Mouse (Mus musculus) embryonic facial prominence, embryonic 14.5 days (tissue): ENCODE data around the gene Tiprl. TPM values are rescaled to one million over a fixed set of nuclear protein-coding genes. Genes with fewer than 3 reads are reported as not detected.
A peak's percentile ranks its signal among the peaks of the same experiment; 100 is the strongest.

Experiments used
- ATAC-seq: fragments of 200-750 bp; cut with Nextera tagmentation; 2 replicates; pipeline ENCODE4 v1.8.0; 2017; ENCODE audit warnings: low read depth, moderate number of reproducible peaks, moderate TSS enrichment
- DNase-seq: peaks from one replicate; pipeline ENCODE4 v3.0.0-alpha.2; 2015; ENCODE audit warnings: low spot score
- H3K27ac ChIP-seq: fragments of 300-500 bp; sonication (generic); replicated peaks from 2 replicates; pipeline ENCODE4 v1.5.1; 2014; ENCODE audit warnings: low read depth, mild to moderate bottlenecking, low read length, moderate library complexity
- H3K27me3 ChIP-seq: fragments of 300-500 bp; sonication (generic); replicated peaks from 2 replicates; pipeline ENCODE4 v1.6.1; 2014; ENCODE audit warnings: low read length; ENCODE audit not compliant: control insufficient read depth, insufficient read depth
- H3K36me3 ChIP-seq: fragments of 300-500 bp; sonication (generic); 2 replicates; pipeline ENCODE4 v1.6.1; 2014; ENCODE audit warnings: low read length, mixed read lengths; ENCODE audit not compliant: control insufficient read depth, insufficient read depth
- H3K4me1 ChIP-seq: fragments of 300-500 bp; sonication (generic); 2 replicates; pipeline ENCODE4 v1.6.1; 2014; ENCODE audit warnings: antibody characterized with exemption, low read length; ENCODE audit not compliant: control insufficient read depth, insufficient read depth
- H3K4me2 ChIP-seq: fragments of 300-500 bp; sonication (generic); 2 replicates; pipeline ENCODE4 v1.6.1; 2014; ENCODE audit warnings: low read depth, mild to moderate bottlenecking, low read length, moderate library complexity, mixed read lengths
- H3K4me3 ChIP-seq: fragments of 300-500 bp; sonication (generic); 2 replicates; pipeline ENCODE4 v1.5.1; 2014; ENCODE audit warnings: low read depth, mild to moderate bottlenecking, low read length
- H3K9ac ChIP-seq: fragments of 300-500 bp; sonication (generic); 2 replicates; pipeline ENCODE4 v1.6.1; 2014; ENCODE audit warnings: low read depth, mild to moderate bottlenecking, low read length, moderate library complexity, mixed read lengths
- H3K9me3 ChIP-seq: fragments of 300-500 bp; sonication (generic); 2 replicates; pipeline ENCODE4 v1.6.1; 2016; ENCODE audit warnings: low read length; ENCODE audit not compliant: control insufficient read depth
- WGBS: fragments of 180-500 bp; shearing (Covaris S2); extraction: QIAGEN DNeasy Blood & Tissue Kit; methylation state at CpG from one replicate; pipeline ENCODE4 v1.1.7; 2014; 5-methylcytosine and 5-hydroxymethylcytosine counted together
- polyA plus RNA-seq: library from polyadenylated mRNA; unstranded; fragments of >200 nt; fragmentation: Nextera tagmentation; extraction: Ambion mirVana; gene quantifications from 2 replicates; pipeline ENCODE4 v1.2.1, GENCODE M21; 2014

Tiprl gene
- polyA plus RNA-seq, 1 experiment from 2014 or later, result 90.6 TPM

GRCm38 (mm10) chr1:165190571-165191273 is 46.1 kb downstream of the Tiprl start:
- Histone ChIP-seq H3K36me3 (peaks cover 7% of the 10 kb centered on the region; the same call in 1 of the 2 replicates), H3K27me3 (no peaks in the 10 kb centered on the region), H3K27ac (peak overlapping the region; percentile 71; the same call in 1 of the 2 replicates), H3K9ac (no peak overlapping the region), H3K4me3 (no peak overlapping the region), H3K4me1 (peaks cover 6% of the 10 kb centered on the region; the same call in 1 of the 2 replicates), H3K9me3 (no peaks in the 10 kb centered on the region), H3K4me2 (no peak overlapping the region)
- 89% methylated on average over 10 of the region's 10 CpGs for WGBS
- no peak for ATAC-seq
- no peak for DNase-seq

- Histone ChIP-seq H3K27me3 (no peaks in the 10 kb centered on the region), H3K36me3 (peaks cover 7% of the 10 kb centered on the region; the same call in 1 of the 2 replicates), H3K9ac (no peak overlapping the region), H3K4me2 (no peak overlapping the region), H3K27ac (no peak overlapping the region), H3K4me3 (no peak overlapping the region), H3K9me3 (no peaks in the 10 kb centered on the region), H3K4me1 (peaks cover 6% of the 10 kb centered on the region; the same call in 1 of the 2 replicates)
- 82% methylated on average over 6 of the region's 6 CpGs for WGBS
- ATAC-seq (no peak), DNase-seq (no peak)
Measured at GRCm38 (mm10) chr1:165190068-165190467, 46.7 kb downstream of the Tiprl start.

- no peaks in the 10 kb centered on the region for H3K4me1 ChIP-seq
- no peaks in the 10 kb centered on the region for H3K9me3 ChIP-seq
- no peak for DNase-seq
- ATAC-seq, result no peak
- 71% methylated on average over 10 of the region's 10 CpGs for WGBS
- no peaks in the 10 kb centered on the region for H3K27me3 ChIP-seq
- H3K27ac ChIP-seq, result no peak overlapping the region
- H3K9ac ChIP-seq, result no peak overlapping the region
- H3K36me3 ChIP-seq, result peaks cover 7% of the 10 kb centered on the region; the same call in 1 of the 2 replicates
- H3K4me2 ChIP-seq, result no peak overlapping the region
- no peak overlapping the region for H3K4me3 ChIP-seq
Measured at GRCm38 (mm10) chr1:165188806-165189580, 47.8 kb downstream of the Tiprl start.

GRCm38 (mm10) chr1:165187357-165187756 is 49.4 kb downstream of the Tiprl start:
- no peaks in the 10 kb centered on the region for H3K27me3 ChIP-seq
- no peak overlapping the region for H3K4me2 ChIP-seq
- 66% methylated on average over 5 of the region's 5 CpGs for WGBS
- DNase-seq, result no peak
- no peak overlapping the region for H3K27ac ChIP-seq
- no peaks in the 10 kb centered on the region for H3K4me1 ChIP-seq
- no peak; the same call in 1 of the 2 replicates for ATAC-seq
- H3K9ac ChIP-seq, result no peak overlapping the region
- H3K9me3 ChIP-seq, result no peaks in the 10 kb centered on the region
- no peak overlapping the region for H3K4me3 ChIP-seq
- H3K36me3 ChIP-seq, result peaks cover 16% of the 10 kb centered on the region

- WGBS, result 79% methylated on average over 12 of the region's 12 CpGs
- no peak for DNase-seq
Measured at GRCm38 (mm10) chr1:165186491-165186890, 50.3 kb downstream of the Tiprl start.

GRCm38 (mm10) chr1:165185116-165185515 is 51.7 kb downstream of the Tiprl start:
- no peaks in the 10 kb centered on the region for H3K27me3 ChIP-seq
- no peaks in the 10 kb centered on the region for H3K9me3 ChIP-seq
- H3K4me3 ChIP-seq, result no peak overlapping the region
- ATAC-seq (no peak), DNase-seq (no peak)
- 68% methylated on average over 7 of the region's 7 CpGs for WGBS
- no peak overlapping the region for H3K4me2 ChIP-seq
- no peak overlapping the region for H3K27ac ChIP-seq
- H3K4me1 ChIP-seq, result no peaks in the 10 kb centered on the region
- H3K9ac ChIP-seq, result no peak overlapping the region
- H3K36me3 ChIP-seq, result peaks cover 20% of the 10 kb centered on the region

More at GRCm38 (mm10) chr1:165186491-165186890, 50.3 kb downstream of the Tiprl start:
- no peak overlapping the region for H3K9ac ChIP-seq
- no peak overlapping the region for H3K4me2 ChIP-seq
- H3K27me3 ChIP-seq, result no peaks in the 10 kb centered on the region
- H3K9me3 ChIP-seq, result no peaks in the 10 kb centered on the region
- no peak for ATAC-seq
- no peak overlapping the region for H3K4me3 ChIP-seq
- H3K27ac ChIP-seq, result no peak overlapping the region
- H3K4me1 ChIP-seq, result no peaks in the 10 kb centered on the region
- peaks cover 20% of the 10 kb centered on the region for H3K36me3 ChIP-seq

- Histone ChIP-seq H3K4me1 (no peaks in the 10 kb centered on the region), H3K36me3 (peaks cover 20% of the 10 kb centered on the region), H3K9me3 (no peaks in the 10 kb centered on the region), H3K4me2 (no peak overlapping the region), H3K27me3 (no peaks in the 10 kb centered on the region), H3K4me3 (no peak overlapping the region), H3K27ac (no peak overlapping the region), H3K9ac (no peak overlapping the region)
- ATAC-seq (no peak), DNase-seq (no peak)
- 76% methylated on average over 3 of the region's 3 CpGs for WGBS
Measured at GRCm38 (mm10) chr1:165184178-165184577, 52.6 kb downstream of the Tiprl start.

- no peak for ATAC-seq
Measured at GRCm38 (mm10) chr1:165183400-165183799, 53.4 kb downstream of the Tiprl start.

More at GRCm38 (mm10) chr1:165183400-165183799, 53.4 kb downstream of the Tiprl start:
- WGBS, result 68% methylated on average over 6 of the region's 6 CpGs
- H3K4me2 ChIP-seq, result no peak overlapping the region
- H3K4me1 ChIP-seq, result no peaks in the 10 kb centered on the region
- H3K36me3 ChIP-seq, result peaks cover 20% of the 10 kb centered on the region
- H3K9me3 ChIP-seq, result no peaks in the 10 kb centered on the region
- DNase-seq, result no peak
- no peaks in the 10 kb centered on the region for H3K27me3 ChIP-seq
- no peak overlapping the region for H3K27ac ChIP-seq
- H3K4me3 ChIP-seq, result no peak overlapping the region
- no peak overlapping the region for H3K9ac ChIP-seq
